Mouse (Mus musculus) adrenal gland, adult 8-10 months (tissue): ENCODE results near the gene AI182371. TPM values are rescaled to one million over a fixed set of nuclear protein-coding genes. Genes with fewer than 3 reads are reported as not detected.
A peak's percentile ranks its signal among the peaks of the same experiment; 100 is the strongest.

Source experiments
- DNase-seq: peaks from one replicate; pipeline ENCODE4 v3.0.0; 2022
- total RNA-seq, 4 experiments: library from RNA; stranded (reverse); gene quantifications; 2 replicates each; pipeline ENCODE4 v1.2.4; 2022

The AI182371 gene
- total RNA-seq = 1 to 10 TPM in 1 of 4 experiments, under 1 TPM in 3; 0.21 to 1.5 (median 0.71) TPM

GRCm38 (mm10) chr2:35101443-35101842, at the start of gene AI182371:
Gene AI182371, minus strand, starts transcription at chr2:35101543.
- DNase-seq = no peak

DNA sequence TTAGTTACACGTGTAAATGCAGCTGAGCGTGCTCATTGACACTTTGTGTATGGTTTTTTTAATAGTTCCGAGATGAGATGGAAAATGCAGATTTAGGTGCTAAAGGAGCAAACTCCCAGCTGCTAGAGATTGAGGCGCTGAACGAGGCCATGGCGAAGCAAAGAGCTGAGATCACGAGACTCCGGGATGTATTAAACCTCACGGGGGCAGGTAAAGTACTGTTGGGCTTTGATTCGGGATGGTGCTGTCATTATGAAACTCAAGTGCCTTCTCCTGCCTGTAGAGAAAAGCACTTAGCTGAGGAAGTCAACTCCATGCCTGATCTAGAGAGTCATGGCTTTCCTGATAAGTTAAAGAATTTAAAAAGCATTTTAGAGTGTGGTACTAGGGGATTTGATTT, 47.5 kb upstream of the AI182371 start:
- DNase-seq = no peak

GRCm38 (mm10) chr2:35141673-35142072, 40.3 kb upstream of the AI182371 start:
- DNase-seq = no peak

DNA sequence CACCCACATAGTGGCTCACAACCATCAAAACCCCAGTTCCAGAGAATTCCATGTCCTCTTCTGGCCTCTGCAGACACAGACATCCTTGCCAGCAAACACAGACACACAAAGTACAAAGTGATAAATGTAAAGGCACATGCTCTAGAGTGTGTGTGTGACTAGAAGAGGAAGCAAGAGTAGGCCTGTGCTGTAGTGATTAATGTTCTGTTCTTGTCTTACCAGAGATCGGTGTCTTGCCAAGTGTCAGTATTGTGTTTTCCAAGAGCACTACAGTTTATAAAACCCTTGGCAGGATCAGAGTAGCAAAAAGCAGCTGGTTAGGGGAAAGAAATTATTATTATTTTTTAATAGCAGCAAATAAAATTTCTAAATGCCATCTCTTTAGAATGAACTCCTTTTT, 37.2 kb upstream of the AI182371 start:
- DNase-seq = no peak

DNA sequence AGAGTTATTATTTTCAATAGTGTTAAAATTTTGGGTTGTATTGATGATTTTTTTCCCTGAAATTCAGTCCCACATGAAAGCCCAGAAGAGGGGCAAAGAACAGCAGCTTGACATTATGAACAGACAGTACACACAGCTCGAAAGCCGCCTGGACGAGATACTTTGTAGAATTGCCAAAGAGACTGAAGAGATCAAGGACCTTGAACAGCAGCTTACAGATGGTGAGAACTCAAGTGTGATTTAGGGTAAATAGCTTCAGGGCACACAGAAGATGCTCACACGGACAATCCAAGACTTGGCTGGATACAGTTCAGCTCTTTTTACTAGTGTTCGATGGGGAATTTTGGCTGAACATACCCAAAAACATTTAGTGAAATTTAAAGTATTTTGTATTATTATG, 32.5 kb upstream of the AI182371 start:
- DNase-seq = no peak

- no peak for DNase-seq
These were observed 31.3 kb upstream of the AI182371 start for GRCm38 (mm10) chr2:35132662-35133055.

GRCm38 (mm10) chr2:35131991-35132661, 30.8 kb upstream of the AI182371 start:
- DNase-seq = peak; percentile 95

- DNase-seq = no peak
These were observed 30.1 kb upstream of the AI182371 start for GRCm38 (mm10) chr2:35131491-35131890.

DNA sequence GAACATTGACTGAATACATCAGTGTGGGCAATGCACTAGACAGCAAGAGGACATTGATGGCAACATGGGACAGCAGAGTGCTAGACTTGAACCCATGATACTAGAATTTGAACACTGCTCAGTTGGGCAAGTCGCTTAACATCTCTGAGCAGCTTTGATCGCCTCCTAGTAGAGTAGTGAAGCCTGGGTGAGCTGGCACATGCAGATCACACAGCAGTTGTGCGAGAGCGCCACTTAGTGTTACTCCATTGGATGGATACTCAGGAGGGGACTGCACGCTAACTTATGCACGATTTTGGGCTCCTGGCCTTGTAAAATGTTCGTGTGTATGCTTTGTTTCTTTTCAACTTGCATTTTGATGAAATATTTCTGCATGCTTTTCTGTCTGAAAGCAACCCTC, 23.4 kb upstream of the AI182371 start:
- DNase-seq = no peak

DNA sequence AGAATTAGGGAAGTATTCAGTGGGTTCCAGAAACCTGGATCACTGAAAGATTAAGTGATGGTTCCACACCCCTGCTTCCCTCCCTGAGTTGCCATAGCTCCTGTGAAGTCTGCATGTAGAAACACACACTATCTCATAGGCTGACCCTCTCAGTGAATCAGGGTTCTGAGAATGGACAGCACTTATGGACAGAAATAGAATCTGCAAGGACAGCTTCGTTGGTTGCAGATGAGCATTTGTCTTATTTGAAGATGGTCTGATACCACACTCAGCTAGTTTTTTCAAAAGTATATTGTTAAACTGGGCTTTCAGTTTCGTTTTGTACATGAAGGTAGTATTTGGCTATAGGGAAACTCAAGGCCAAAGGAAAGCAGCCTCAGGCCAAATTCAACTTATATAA, 9.2 kb upstream of the AI182371 start:
- DNase-seq = no peak

- no peak for DNase-seq
These were observed 8.6 kb upstream of the AI182371 start for GRCm38 (mm10) chr2:35109924-35110304.

- peak; percentile 92 for DNase-seq
These were observed 8.0 kb upstream of the AI182371 start, which contains the start of gene Cntrl for GRCm38 (mm10) chr2:35109141-35109923. Gene Cntrl, plus strand, starts transcription at chr2:35109492.

GRCm38 (mm10) chr2:35108712-35109111, 7.4 kb upstream of the AI182371 start:
- peak; percentile 10 for DNase-seq

DNA sequence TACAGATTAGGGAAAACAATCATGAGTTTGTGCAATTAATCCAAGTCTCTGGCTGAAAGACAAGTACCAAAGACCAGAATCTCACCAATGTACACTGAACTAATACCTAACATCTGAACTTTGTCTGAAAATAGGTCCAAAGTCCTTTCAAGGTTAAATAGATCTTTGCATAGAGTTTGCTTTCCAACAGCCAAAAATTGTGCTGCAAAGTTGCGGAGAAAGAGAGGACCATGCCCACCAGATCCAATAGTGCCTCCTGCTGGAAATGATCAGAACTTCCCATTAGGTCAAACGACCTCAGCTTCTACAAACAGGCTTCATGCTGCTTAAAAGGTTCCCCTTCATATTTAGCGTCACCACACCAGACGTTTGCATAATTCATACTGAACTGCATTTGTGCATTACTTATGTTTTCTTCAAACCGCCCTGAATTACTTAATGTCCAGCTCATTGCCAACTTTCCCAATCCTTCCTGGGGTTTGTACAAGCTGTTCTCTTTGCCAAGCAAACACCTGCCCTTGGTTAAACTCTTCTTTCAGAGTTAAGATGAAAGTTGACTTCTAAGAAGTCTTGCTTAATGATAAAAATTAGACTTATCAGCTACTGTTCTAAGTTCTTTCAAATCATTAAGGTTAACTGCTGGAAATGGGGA, 6.8 kb upstream of the AI182371 start:
- no peak for DNase-seq

DNA sequence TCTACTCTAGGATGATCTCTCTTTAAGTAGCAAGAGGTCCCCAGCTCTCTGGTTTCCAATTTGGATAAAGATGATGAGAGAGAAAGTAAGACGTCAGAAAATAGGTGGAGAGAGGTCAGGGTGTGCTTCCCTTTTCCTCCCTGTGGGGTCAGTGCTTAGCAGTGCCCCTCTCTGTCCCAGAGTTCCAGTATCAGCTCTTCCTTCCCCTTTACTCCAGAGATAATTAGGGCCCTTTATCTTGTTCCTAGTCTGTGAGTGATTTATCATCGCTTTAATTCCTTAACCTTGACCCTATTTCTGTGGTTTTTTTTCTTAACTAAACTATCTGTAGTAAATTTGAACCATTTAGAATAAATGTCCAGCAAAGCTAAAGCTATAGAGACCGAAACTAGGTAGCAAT, 3.5 kb upstream of the AI182371 start:
- DNase-seq = no peak

DNA sequence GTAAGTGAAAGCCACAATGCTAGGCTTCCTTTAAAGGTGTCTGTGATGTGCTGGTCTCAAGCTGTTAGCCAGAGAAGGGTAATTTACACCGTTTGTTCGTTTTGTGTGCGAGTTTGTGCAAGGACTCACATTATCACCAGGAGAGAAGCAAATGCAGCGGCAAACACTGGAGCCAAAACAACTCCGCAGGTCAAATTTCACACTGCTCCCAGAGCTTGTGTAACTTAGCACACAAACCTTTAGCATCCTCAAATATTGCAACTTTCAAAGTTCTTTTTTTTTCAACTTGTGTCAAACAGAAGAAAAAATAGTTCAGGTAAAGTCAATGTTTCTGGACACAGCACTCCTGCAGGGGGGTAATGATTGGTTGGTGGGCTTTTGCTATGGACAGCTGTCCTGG, 2.2 kb upstream of the AI182371 start:
- DNase-seq = no peak

DNA sequence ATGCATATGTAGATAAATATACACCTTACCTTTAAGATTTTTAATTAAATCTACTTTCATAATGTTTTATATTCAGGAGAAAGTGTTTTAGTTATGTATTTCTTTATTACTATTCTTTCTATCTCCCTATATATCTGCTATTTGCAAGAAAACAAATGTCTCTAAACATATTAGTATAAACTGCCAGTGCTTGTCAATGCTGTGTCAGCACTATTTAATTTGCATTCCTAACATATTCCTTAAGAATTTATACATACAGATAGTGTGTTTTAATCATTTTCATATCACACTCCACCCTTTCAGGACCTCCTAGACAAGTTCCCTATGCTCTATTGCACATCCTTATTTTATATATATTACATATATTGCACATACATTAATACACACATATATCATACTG, 1.4 kb upstream of the AI182371 start:
- DNase-seq = no peak

- no peak for DNase-seq
These were observed 814 bp downstream of the AI182371 start for GRCm38 (mm10) chr2:35100529-35100928.

GRCm38 (mm10) chr2:35087418-35087817, 13.9 kb downstream of the AI182371 start:
- no peak for DNase-seq

- DNase-seq = no peak
These were observed 22.2 kb downstream of the AI182371 start for GRCm38 (mm10) chr2:35079166-35079565.

- DNase-seq = no peak
These were observed 27.0 kb downstream of the AI182371 start for GRCm38 (mm10) chr2:35074328-35074727.

DNA sequence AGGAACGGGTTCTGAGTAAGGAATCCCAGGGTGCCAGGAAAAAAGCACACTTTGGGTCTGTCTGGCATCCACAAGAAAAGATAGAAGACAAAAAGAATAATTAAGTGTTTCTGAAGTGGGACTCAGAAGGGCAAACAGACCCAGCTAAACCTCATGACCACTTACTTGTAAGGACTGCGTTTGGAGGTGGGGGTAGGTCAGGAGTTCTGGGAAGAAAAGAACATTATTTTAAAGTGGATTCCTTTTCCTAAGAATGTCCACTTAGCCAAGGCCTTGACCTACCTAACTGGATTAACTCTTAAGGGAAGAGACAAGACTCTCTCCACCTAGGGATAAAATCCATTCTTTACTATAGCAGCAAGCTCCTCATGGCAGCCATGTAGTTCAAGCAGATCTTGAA, 28.8 kb downstream of the AI182371 start:
- DNase-seq = no peak

DNA sequence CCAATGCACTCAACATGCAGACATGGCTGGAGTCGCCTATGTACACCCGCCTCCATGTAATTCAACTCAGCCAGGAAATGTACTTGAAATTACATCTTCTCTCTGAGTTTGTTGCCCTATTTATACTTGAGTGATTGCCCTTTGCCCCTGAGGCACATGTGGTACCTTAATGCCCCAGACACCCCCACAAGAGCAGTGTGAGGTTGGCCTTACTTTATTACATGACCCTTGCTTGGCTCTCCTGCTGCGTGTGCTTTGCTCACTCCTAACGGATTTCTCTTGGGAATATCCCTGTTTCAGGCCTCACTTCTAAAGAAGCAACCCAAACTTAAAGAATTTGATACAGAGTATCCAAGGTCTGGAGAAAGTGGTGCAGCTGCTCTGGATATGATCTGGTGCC, 31.1 kb downstream of the AI182371 start:
- no peak for DNase-seq

DNA sequence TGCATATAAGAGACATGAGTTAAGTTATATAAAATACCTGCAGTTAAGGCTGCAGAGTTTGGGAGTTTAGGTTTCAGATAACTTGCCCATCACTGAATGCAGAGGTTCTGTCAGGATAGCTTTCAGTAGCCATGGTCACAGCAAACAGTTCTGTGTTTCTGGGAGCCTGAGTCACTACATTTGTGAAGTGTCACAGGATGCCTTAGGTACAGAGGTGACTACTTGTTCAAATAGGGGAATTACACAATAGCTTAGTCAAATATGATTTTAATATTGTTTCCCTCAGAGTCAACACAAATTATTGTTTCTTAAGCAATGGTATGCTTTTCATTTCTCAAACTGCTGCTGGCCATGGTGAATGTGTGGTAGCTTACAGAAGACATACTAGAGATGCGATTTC, 32.2 kb downstream of the AI182371 start:
- DNase-seq = no peak
